Mouse (Mus musculus): ENCODE data around the gene Kera.

Kera gene

GRCm38 (mm10) chr10:97606579-97606978 lies at the start of gene Kera:
Gene Kera, plus strand, starts transcription at chr10:97606879.
- DNase-seq (ENCODE audit: low spot score), result no peak

DNA sequence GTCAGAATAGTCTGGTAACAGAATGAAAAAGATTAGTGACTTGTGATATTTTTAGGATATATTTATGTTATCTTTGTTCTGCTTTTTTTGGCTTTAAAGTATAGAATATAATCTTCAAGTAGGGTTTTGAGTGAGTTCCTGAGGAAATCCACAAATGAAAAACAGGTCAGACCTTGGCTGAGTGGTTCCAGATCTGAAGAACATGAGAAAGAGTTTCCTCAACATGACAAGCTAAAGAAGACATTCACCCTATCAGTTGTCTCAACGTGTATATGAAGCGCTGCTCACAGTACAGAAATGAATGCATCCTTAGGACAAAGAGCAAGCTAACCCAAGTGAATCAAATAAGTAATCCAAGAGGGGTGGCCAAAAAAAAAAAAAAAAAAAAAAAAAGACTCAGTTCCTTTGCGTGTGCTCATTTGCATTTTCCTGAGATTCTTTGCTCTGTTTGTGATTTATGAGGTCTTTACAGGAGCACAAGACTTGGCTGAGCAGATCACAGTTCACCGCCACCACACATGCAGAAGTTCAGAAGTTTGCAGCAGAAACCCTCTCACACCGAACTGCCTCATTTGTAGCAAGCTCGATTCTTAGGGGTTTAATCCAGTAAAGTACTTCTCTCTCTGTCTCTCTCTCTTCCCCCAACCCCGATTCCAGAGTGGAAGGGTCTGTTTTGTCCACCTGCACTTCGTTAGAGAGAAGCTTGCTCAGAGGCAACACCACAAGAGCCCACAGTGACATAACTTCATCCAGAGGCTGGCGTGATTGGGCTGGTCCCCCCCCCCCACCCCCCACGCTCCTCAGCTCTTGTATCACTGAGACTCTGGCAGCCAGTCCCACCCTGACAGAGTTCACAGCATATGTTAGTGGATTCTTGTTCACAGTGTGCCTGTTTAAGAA lies 41.5 kb upstream of the Kera start, which contains the start of gene Lum:
Lum (plus strand) TSS at position 172 of the 900 bp plus-strand sequence.
- no peak for DNase-seq (ENCODE audit: low spot score)

DNA sequence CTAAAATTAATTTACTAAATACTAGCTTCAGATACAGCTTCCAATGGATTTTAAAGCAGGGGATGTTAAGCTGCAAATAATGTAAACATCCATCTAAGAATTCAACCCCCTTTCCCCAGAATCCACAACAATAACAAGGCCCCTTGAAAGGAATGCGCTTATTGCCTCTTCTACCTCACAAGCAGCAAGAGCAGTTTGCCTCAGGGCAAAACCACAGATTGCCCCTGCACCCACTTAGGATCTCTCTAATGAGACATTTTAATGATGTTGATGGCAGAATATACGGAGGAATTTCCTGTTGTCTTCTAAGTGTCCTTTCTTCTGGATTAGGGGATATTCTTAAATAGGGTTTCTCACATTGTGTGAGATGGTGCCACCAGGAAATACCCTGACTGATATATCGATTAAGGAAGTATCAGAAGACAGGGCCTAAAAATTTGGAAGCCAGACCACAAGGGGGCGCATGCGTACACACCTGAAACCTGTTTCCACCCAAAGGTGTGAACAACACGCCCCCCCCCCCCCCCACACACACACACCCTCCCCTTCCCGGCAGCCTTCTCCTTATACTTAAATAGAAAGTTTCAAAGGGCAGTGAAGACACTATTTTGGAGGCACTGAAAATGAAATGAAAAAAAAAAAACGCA lies 39.1 kb upstream of the Kera start:
- no peak for DNase-seq (ENCODE audit: low spot score)

DNA sequence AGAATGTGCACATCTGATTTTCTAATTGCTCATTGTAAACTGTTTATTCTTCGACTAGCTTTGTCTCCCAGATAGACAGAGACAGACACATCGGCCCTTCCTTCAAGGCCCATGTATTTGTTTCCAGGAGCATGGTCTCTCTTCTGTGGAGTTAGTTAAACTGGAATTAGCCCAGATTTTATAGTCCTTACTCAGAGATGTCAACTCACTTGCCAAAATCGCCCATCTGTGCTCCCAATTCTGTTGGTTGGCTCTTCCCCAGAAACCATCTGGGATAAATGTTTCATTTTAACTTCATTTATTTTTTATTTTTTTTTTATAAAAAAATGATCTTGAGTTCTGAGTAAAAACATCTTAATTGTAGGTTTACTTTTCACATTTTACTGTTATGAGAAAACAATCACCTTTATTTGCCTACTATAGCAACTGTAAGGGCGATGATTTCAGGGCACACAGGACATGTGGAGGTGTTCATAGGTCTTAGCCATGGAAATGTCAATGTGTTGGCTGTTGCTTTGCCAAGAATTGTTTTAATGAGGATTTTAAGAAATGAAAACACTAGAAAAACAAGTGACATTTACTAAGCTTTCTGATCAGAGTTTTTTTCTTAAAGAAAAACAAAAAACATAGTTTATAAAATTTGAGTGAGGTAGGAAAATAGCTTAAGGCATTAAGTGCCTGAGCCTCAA lies 24.0 kb upstream of the Kera start:
- DNase-seq (ENCODE audit: low spot score), result peak; percentile 63

DNA sequence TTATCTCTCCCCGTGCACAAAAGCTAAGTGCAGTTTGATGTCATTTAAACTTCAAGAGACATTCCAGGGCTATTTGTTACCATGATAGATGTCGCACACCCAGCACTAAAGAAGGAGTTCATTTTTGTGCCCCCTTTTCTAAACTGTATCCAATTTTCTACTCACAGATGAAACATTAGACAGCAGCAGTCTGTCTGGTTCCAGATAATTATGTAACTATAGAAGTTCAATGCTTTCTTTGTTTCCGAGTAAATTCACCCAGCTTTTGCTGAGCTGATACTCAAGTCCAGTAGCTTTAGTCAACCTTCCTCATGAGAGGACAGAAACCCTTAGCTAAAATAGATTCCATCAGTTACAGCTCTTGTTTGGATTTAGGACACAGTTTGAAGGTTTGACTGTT lies 22.5 kb upstream of the Kera start:
- DNase-seq (ENCODE audit: low spot score), result no peak

DNA sequence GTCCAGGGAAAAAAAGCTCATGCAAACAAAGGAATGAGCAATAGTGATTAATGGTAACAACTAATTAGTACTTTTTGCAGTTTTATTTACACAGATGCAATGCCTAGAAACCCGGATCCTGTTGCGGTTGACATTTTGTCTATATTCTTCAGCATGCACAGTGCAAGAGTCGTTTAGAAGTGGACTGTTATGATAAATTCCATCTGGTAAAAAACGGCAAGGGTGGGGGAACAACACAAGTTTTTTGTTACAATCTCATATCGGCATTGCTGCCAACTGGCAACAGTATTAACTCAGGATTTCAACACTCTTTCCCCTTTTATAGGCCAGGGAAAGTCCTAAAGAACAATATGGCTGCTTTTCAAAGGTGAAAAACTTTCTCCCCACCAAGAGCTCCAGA lies 19.5 kb upstream of the Kera start:
- no peak for DNase-seq (ENCODE audit: low spot score)

GRCm38 (mm10) chr10:97589574-97589973 lies 17.1 kb upstream of the Kera start:
- DNase-seq (ENCODE audit: low spot score), result no peak

DNA sequence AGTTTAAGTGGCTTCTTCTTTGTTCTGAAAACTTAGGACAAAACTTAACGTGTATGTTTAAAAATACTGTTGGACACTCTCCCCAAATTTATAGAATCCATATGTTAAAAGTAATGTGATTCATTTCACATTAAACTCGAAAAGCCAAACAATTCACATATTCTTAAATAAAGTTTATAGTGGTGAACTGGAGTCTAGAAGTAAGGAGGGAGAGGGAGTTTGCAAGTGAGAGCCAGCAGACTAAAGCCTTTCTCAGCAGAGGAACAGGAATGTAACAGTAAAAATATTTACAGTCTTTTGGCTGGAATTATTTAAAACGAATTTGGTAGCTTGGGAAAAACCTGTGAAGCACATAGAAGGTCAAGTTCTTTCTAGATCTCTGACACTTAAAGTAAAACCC lies 15.6 kb upstream of the Kera start:
- DNase-seq (ENCODE audit: low spot score), result no peak

DNA sequence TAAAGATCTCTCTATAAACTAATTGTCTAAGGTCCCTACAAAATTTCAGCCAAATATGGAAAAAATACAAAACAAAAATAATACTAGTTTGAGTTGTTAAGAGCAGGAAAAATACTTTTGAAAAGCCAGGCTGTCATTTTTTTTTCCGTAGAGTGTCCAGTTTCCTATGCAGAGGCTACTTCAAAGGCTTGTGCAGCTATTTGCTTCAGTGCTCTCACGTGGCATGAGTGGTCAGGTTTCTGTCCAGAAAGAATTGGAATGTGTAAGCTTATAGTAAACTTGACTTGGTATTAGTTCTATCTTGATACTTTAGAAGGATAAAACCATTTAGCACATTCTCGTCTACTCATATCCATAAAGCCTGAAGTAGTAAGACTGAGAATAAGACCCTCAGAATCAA lies 15.0 kb upstream of the Kera start:
- DNase-seq (ENCODE audit: low spot score), result no peak

- no peak for DNase-seq (ENCODE audit: low spot score)
These were observed 11.0 kb upstream of the Kera start for GRCm38 (mm10) chr10:97595680-97596079.

DNA sequence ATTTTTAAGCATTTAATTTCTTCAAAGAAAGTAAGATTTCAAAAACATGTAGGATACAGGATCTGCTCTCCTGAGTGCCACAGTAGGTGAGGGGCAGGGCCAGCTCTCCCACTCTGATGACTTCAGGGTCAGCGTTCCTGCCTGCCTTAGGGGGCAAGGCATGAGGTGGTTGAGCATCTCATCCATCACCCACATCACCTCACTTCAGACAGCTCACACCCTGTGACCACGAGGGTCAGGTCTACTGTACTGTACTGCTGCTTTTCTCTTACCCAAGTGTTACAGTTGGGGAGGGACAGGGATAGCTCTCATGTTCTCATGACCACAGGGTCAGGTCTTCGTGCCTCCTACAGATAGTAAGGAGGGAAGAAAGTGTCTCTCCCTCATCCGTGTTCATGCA lies 4.9 kb upstream of the Kera start:
- no peak for DNase-seq (ENCODE audit: low spot score)

GRCm38 (mm10) chr10:97603256-97603655 lies 3.4 kb upstream of the Kera start:
- no peak for DNase-seq (ENCODE audit: low spot score)

- DNase-seq (ENCODE audit: low spot score), result no peak
These were observed 15.6 kb downstream of the Kera start for GRCm38 (mm10) chr10:97622328-97622727.

DNA sequence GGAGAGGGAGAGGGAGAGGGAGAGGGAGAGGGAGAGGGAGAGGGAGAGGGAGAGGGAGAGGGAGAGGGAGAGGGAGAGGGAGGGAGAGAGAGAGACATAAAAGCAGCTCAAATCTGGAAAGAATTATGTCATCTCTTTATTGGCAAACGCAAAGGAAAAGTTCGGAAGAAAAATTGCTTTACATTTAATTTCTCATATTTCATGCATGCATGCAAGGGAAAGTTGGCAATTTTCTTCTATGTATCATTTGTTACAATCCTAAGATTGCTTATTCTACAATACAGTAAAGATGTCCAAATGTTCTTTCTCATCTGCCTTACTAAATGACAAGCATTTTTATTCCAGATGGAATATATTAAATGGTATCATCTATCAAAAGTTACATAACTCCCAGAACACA lies 17.7 kb downstream of the Kera start:
- DNase-seq (ENCODE audit: low spot score), result no peak

DNA sequence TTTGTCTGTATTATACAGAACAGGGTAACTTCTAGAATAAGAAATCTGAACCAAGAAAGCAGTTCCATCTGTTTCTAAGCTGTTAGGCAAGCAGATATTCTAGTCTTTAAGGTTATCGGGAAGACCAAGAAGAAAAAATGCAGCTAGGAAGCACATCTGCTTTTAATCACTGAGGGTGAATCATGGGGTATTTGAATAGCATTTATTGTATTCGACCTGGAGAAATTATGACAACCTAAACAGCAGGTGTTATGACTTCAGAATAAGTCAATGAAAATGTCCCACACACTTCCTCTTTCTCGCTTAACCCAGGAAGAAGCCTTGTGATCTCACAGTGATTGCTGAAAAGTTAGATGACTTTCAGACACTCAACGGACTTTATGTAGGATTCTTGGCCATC lies 18.4 kb downstream of the Kera start:
- no peak for DNase-seq (ENCODE audit: low spot score)

DNA sequence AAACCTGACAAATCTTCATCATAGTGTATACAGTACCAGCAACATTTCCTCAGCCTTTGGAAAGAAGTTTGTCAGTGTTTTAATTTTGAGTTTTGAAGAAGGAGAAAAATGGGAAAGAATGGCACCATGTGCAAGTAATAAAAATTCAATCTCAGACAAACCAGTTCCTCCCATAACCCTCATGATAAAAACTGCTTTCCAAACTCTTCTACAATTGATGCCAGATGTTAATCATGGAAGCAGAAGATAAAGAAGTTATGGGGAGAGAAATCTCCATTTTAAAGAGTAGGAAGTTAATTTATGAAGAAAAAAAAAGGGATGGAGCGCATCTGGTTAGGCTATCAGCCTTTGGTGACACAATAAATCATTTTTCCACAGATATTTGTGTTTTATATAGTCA lies 19.9 kb downstream of the Kera start:
- no peak for DNase-seq (ENCODE audit: low spot score)

DNA sequence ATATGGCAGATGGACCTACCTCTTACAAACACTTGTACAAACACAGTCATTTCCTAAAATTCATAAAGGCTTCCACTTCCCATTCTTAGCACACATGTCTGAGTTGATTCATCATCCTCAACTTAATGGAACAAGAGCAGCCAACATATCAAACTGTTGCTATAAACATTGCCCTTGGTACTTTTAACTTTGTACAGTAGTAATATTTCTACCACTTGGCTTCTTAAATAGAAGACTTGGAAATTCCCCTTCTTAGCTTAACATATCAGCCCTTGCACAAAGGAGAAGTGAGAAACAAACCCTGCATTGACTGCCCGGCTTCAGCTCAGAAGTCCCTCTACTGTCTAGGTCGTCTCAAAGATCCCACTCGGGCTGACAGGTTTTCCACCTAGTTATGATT lies 24.4 kb downstream of the Kera start:
- DNase-seq (ENCODE audit: low spot score), result no peak

DNA sequence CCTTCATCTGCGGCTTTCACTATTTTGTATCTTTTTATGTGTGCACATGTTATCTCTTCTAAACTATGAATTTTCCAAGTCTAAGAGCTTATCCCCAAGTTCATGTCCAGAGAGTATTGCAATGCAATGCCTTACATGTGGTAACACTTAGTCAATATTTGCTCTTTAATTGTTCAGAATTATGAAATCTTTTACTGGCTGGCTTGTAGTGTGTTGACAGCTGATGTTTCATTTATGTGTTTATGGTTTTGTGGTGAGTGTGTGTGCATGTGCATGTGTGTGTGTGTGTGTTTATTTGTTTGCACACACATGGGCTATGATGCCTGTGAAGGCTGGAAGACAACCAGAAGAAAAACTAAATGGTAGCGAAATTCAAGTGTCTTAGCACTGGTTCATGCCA lies 35.2 kb downstream of the Kera start:
- DNase-seq (ENCODE audit: low spot score), result no peak

DNA sequence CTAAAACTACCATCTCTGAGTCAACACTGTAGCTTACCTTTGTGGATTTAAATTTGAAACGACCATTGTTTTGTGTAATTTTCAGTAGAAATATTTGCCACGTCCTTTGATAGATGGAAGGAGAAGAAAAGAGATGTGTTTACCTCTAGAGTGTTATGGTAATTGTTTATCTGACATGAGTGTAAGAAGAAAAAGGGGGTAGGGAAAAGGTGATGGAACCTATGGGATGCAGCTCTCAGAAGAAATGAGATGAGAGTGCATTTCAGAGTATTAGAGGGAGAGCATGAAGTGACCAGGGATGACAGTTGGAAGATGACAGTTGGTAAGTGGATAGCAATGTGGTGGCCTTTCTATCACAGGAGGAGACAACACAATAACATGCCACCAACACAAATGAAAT lies 37.1 kb downstream of the Kera start, which contains the start of gene Epyc:
Epyc (plus strand) TSS at position 301 of the 400 bp plus-strand sequence.
- DNase-seq (ENCODE audit: low spot score), result no peak

DNA sequence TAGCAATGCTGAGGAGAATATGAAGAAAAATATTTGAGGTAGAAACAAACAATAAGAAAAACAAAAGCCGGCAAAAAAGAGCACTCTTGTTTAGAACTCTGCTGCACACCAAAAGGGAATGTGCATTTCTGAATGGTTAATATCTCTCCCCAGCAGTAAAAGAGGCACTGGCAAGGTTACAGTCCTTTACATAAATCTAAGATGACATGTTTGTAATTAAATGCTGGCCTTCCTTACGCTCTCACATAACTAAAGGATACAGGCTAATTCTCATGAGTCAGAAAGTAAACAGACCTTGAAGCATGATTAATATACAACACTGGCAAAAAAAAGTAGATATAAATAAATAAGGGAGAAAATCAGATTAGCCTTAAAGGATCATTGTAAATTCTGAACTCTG lies 43.7 kb downstream of the Kera start:
- no peak for DNase-seq (ENCODE audit: low spot score)

GRCm38 (mm10) chr10:97659489-97659888 lies 52.8 kb downstream of the Kera start:
- no peak for DNase-seq (ENCODE audit: low spot score)
